Mouse (Mus musculus) adrenal gland, adult 8-10 months (tissue): ENCODE data around the gene Asl. TPM values are rescaled to one million over a fixed set of nuclear protein-coding genes. Genes with fewer than 3 reads are reported as not detected.

ENCODE experiments used
- DNase-seq: peaks from one replicate; pipeline ENCODE4 v3.0.0; 2022
- total RNA-seq, 4 experiments: library from RNA; stranded (reverse); gene quantifications; 2 replicates each; pipeline ENCODE4 v1.2.4; 2022

The Asl gene
- total RNA-seq = 100 to 1,000 TPM; 137 to 158 (median 148) TPM

DNA sequence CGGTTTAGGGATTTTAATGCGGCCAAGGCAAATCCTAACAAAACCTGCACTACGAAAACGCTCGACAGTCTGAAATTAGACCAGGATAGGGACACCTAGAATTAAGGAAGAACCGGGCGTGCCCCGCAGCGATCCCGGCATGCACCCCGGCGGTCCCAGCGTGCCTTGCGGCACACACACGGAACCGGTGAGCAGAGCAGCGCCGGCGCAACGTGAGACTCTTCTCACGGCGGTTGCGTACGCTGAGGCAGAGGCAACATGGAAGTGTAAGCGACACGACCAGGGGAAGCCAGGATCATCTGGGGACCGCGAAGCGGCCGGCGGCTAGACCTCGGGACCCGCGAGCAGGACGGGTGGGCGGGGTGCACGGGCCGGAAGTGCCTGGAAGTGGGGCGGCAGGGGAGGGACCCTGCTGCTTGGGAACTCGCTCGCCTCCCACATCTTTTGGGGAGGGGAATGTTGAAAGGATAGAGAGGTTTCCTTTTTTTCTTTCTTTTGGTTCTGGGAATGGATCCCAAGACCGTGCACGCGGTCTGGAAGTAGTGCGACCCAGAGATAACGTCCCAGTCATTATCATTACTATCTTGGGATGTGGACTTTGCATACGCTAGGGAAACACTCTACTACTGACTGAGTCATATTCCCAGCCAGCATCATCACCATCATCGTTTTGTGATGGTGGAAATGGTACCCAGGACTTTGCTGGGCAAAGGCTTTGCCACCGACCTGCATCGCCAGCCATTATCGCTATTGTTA is at the start of gene Asl, which contains the start of gene Crcp:
Gene Asl, minus strand, starts transcription at position 106 of the 756 bp plus-strand sequence.
Gene Crcp, plus strand, starts transcription at position 149 of the 756 bp plus-strand sequence.
- DNase-seq = peak; percentile 74

DNA sequence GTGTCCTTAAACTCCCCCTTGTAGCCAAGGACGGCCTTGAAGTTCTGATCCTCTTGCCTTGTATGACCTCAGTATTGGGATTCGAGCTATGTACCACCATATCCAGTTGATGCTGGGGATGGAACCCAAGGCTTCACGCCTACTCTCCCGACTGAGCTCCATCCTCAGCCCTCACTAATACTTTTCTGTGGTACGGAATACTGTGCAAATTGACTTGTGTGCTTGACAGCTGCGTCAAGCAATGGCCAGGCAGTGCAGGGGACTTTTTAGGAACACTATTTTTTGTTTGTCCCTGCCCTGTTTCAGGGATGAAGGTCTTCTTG is 49.7 kb upstream of the Asl start:
- no peak for DNase-seq

DNA sequence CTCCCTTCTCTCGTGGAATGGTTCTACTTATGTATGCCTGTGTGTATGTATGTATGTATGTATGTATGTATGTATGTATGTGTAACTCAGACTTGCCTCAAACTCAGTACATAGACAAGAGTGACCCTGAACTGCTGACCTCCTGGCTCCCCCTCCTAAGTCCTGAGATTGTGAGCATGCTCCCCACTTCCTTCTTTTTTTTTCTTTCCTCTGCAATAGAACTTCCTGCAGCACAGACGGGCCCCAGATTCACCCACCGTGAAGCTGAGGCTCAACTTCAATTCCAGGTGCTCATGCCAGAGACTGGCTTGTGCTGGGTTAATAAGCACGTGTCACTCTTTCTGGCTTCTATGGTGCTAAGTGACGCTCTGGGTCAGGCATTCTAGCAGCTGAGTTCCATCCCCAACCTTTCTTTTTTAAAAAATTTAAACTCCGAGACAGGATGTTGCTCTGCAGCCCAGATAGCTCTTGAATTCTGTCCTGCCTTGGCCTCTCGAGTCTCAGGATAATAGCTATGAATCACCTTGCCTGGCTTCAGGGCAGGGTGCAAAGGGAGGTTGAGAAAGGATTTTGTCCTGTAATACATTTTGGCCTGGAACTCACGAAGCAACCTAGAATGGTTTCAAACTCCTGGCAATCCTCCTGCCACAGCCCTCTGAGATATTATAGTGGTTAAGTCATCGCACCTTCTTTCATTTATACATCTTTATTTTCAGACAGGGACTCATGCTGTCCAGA is 49.2 kb upstream of the Asl start:
- no peak for DNase-seq

DNA sequence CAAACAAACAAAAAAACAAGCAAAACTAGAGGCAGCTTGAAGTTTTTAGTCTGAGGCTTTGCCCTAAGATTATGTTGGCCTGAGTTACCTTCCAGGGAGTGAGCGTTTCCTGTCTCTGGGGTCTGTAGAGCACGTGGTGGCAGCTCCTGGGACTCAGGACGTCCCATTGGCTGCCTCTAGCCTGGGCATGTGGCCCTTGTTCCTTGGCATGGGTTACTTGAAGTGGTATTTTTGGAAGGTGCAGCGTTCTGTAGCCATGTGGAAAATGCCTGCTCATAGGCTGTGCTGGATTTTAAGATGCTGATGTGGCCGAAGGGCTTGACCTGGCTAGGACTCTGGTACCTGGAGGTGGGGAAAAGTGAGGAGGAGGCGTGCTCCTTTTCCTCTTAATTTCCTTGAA is 47.3 kb upstream of the Asl start:
- DNase-seq = no peak

DNA sequence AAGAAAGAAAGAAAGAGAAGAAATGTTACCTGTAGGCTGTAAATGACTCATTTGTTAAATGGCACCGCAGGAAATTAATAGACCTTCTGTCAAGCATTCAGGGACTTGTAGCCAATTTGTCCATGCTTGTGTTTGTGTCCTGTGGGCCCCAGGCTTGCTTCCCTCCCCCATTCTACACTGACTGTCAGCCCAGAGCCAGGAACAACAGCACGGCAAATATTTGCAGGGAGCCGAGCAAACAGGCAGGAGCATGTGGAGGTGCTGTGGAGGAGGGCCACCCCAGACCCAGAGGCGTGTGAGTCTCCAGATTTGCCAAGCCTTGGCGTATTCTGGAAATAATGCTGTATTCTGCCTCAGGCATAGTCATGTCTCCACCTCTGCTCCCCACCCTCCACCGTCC is 45.4 kb upstream of the Asl start:
- no peak for DNase-seq

DNA sequence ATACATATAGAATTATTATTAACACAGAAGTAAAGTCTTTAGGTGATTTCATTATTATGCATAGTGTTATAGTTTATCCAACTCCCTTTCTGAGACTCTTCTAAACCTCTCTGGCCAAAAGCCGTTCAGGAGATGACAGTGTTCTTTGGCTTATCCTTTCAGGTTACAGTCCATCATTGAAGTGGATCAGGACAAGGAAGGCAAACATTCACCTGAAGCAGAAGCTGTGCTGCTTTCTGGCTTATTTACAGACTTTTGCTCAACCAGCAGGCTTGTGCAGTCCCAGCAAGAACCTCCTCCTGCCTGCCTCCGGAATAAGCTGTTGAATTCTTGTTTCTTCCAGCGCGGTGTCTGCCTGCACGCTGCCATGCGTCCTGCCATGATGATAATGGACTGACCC is 44.0 kb upstream of the Asl start, which contains the start of gene Tpst1:
Gene Tpst1, plus strand, starts transcription at position 301 of the 400 bp plus-strand sequence.
- DNase-seq = no peak

DNA sequence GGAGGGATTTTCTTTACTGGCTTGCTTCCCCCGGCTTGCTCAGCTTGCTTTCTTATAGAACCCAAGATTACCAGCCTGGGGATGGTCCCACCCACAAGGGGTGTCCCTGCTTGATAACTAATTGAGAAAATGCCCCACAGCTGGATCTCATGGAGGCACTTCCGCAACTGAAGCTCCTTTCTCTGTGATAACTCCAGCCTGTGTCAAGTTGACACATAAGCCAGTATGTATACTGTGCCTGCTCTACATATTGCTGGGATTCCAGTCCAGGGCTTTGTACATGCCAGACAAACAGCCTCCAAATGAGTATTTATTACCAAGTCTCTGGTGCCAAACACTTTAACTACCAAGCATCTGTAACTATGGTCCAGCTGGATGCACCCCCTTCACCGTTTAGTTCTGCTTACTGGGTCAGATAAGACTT is 38.8 kb upstream of the Asl start:
- DNase-seq = no peak

DNA sequence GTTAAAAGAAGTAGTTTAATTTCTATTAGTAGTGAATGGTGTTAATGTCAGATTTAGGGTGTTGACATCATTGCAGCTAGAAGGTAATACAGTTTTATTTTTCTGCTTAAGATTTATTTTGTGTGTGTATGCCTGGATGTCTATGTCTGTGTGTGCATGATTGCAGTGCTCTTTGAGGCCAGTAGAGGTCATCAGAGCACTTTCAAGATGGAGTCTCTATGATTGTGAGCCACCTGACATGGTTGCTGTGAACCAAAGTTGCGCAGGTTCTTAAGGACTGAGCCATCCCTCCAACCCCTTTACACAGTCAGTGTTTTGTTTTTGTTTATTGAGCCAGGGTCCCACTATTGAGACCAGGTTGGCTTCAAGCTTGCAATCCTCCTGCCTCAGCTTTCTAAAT is 36.5 kb upstream of the Asl start:
- DNase-seq = no peak

DNA sequence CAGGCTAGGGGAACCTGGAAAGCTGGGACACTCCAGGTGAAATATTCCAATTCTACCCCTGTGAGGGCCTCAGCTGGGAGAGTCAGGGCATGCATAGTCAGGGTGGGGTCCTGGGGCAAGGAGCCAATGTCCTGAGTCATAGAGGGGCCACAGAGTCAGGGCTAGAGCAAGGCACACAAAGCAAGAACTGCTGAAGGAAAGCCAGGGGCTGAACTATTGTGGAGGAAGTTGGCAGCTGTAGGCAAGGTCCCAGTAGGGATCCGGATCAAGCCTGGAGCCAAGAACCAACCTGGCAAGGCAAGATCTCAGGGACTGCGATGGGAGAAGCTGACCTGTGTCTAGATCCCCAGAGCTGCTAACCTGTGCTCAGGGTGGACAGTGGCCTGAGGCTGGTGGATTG is 34.7 kb upstream of the Asl start:
- DNase-seq = no peak

DNA sequence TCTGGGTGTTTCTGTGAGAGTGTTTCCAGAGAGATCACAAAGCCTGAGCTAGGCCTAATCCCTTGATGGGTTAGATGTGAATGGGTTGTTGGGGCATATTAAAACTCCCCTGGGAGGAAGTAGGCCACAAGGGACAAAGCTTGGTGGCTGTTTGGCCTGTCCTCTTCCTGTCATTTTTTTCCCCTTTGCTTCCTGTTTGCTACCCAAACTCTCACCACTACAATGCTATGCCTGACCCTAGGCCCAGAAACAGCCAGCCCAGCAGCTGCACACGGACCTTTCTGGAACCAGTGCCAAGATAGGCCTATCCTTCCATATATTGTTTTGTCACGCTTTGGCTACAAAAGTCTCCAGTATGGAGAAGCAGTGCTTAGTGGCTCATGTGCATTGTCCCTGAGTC is 33.0 kb upstream of the Asl start:
- no peak for DNase-seq

DNA sequence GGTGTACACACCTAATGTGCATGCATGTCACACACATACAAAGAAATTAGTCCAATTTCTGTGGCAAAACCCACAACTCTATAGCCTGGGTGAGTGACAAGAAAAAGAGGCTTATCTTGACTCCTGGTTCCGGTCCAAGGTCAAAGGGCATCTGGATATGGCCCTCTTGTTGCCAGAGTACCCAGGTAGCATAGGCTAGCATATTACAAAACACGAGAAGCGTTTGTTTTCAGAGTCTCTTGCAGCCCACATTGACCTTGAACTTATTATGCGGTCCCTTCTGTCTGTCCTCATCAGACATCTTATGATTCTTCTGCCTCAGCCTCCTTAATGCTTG is 31.2 kb upstream of the Asl start:
- no peak for DNase-seq

DNA sequence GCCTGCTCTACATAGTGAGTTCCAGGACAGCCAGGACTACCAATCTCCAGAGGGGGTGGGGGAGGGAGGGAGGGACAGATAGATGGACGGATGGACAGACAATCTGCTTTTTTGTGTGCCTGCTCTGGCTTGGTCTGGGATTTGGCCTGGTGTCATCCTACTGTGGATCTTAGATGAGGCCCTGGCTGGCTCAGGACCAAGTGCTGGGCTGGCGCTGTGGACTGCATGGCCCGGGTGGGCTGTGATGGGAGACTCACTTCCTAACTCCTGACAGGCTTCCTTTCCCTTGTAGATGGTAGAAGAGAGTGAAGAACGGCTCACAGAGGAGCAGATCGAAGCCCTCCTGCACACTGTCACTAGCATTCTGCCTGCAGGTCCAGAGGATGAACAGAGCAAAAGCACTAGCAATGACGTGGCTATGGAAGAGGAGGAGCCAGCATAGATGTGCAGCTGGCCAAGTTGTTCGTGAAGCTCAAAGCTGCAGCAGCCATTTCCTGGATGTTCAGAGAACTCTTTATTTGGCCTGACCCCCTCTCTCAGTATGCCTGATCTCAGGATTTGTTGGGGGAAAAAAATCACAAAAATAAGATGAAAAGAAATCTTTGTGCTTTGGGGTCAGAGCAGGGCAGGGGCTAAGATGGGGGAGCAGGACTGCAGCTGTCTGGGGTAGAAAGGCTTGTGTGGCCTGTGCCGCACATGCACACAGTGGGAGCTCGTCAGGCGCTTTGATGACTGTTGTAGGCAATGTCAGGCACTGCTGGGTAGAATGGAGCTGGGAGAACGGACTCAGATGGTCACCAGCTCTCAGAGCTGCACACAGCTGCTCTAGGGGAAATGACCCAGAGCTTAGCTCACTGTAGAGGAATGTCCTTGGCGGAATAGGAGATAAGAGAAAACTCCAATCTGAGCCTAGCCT is 30.6 kb upstream of the Asl start:
- no peak for DNase-seq

DNA sequence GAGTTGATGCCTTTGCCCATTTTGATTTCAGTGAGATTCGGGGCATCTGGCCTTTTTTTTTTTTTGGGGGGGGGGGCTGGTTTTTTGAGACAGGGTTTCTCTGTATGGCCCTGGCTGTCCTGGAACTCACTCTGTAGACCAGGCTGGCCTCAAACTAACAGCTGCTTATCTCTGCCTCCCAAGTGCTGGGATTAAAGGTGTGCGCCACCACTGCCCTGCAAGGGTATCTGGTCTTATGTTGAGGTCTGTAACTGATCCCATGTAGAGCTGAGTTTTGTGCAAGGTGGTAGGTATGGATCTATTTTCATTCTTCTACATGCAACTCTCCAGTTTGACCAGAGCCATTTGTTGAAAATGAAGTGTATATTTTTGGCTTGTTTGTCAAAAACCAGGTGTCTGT is 27.3 kb upstream of the Asl start:
- no peak for DNase-seq

DNA sequence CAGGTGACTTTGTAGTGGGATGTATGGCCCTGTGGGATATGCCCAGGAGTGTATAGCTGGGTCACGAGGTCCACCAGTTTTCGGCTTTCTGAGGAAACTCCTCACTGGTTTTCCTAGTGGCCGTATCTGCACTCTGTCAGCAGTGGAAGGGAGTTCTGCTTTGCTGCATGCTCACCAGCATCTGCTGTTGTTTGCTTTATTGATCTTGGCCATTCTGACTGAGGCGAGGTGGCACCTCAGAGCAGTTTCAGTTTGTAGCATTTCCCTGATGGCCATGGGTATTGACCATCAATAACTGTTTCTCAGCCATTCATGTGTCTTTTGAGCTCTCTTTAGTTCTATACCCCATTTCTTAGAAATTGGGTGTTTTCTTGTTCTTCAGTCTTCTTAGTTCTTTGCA is 26.6 kb upstream of the Asl start:
- DNase-seq = no peak

DNA sequence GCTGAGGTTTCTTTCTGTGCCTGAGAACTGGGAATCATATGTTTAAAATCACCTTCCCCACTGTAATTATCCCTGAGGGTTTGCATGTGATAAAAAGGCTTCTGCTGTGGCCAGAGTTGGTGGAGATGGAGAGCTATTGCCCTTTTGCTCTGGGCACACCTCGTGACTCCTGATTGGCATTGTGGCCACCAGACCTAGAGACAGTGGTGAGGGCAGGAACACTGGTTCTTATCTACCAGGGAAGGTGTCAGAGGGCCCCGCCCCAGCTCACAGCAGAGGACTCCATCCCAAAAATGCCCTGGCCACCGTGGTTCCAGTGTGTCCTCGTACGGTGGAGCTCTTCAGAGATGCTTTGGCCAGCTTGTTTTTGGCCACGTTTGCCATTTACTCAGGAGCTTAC is 23.9 kb upstream of the Asl start:
- no peak for DNase-seq

DNA sequence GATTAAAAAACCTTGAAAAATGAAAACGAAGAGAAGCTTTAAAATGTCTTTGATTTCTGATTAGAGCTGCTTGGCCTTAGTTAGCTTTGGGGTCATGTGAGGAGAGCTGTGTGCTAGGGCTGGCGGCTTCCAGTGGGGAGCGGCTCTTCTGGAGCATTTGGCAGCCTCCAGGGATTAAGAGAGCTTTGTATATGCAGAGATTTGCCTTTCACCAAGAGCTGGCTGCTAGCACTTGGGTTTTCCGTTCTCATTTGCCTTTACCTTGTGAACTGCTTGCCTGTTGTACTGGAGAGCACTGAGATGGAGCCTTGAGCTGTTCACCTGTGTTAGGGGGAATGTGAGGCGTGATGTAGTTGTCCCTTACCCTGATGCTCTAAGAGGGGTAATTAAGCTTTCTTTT is 23.5 kb upstream of the Asl start:
- DNase-seq = no peak

DNA sequence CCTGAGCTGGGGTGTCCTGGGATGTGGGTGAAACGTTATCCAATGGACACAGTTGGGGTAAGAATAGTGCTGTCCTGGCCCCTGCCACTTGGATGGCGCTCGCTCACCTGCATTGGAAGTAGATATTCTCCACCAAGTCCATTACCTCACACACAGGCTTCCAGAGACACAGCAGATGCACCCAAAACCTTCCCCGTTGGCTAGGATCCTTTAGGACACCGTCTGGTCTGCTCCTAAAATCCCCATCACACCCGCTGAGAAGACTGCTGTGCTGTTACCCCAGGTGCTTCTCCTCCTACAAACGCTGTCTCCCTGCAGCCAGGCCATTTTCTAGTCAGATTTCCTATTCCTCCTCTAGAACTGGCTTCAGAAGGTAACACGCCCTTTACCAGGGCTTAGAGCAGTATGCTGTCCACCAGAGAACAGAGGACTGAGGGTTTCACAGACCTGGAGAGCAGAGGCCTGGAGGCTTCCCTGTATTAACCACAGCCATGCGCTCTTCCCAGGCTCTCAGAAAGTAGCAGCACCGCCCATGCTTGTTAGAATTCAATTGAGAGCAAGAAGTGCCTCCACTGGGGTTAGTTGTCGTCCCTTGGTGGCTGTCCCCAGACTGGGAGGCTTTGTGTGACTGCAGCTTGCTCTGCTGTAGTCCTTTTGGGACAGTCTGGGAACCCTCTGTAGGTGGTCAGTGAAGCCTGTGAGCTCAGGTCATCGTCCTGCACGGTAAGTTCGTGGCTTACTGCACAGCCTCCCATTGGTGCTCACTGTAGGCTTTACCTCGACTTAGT is 22.2 kb upstream of the Asl start:
- no peak for DNase-seq

DNA sequence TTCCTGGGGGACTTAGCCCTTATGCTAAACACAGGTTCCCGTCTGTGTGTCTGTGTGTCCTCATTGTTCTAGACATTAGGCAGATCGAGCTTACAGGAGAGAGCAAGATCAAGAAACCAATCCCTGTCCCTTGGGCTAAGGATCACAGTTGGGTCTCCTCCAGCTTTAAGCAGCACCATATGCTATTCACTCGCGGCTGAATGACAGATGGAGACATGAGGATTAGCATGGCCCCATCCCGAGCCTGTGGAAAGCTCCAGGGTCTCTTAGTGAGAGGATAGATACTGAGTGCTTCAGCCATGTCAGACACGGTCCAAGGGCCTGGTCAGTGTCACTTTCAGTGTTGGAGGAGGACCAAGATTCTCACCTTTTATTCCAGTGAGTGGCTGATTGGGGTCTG is 21.4 kb upstream of the Asl start:
- DNase-seq = no peak

DNA sequence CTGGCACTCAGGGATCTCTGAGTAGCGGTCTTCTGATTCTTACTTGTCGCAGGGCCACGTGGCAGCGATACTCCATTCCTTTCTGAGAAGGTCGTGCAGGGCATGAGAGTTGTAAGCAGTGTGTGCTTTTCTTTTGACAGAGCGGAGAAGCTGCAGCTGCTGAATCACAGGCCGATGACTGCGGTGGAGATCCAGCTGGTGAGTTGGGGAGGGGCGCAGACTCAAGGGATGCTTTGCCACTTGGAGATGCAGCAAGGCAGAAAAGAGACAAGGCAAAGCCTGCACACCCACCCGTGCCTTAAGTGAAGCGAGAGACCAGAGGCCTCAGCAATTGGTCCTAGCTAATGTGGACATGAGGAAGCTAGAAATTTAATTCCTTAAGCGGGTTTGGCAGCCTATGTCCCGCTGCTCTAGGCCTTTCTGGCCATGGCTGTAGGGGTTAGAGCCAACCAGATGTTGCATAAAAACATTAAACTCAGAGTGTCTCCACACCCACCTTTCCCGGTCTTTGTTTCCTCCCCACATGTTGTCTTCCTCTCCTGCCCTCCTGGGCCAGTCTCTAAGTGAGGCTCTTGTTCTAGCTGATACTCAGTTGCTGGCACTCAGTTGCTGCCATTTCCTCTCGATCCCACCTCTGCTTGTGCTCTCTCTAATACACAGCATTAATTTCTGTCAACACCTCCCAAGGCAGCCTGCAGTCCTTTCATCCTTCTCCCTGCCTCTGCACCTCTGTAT is 19.9 kb upstream of the Asl start:
- no peak for DNase-seq

DNA sequence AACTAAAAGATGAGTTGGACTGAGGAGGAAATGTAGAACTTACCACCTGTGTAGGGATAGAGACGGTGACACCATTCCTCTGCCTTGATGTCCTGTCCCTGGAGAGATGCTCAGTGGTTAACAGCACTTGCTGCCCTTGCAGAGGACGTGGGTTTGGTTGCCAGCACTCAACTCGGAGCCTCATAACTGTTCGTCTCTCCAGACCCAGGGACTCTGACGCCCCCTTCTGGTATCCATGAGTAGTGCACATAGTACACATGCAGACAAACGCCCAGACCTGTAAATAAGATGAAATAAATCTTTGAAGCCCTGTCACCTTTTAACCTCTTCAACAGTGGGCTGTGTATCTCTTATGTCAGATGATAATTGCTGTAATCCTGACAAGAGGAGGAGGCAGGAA is 18.0 kb upstream of the Asl start:
- DNase-seq = no peak

DNA sequence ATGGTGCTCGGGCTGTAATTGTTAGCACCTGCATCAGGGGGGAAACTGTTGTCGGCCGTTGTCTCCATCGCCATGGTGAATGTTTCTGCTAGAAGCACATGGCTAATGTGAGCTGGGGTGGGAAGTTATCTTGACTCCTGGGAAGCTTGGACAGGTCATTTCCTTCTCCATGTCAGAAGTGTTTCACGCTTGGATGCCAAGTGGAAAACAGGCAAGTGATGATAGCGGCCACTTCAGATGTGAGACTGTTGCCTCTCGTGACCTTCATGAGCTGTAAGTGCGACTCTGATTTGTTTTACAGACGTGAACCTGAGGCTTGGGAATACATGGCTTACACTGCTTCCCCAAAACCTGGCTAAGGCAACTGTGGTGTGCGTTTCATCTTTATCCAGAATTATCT is 17.5 kb upstream of the Asl start:
- DNase-seq = no peak

DNA sequence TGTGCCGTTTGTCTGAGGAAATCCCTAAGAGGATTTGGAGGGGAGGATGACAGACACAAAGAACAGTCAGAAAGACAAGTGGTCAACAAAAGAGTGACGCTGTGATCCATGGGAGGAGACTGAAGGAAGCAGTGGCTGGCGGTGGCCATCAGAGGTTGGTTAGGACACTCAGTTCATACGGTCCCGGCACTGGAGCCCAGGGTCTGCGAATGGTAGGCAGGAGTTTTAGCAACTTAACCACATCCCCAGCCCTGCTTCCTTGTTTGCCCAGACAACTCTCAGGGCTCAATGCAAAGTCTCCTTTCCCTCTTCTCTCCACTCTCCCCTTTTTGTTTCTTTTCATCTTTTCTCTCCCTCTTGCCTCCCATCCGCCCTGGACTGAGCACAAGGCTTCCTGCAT is 17.1 kb upstream of the Asl start:
- DNase-seq = no peak
